Mouse (Mus musculus) left cerebral cortex, postnatal 10 days (tissue): Measurements from ENCODE around the gene Nlgn3. TPM values are rescaled to one million over a fixed set of nuclear protein-coding genes. Genes with fewer than 3 reads are reported as not detected.
"Not testable (repeated sequence)": the region's sequence is repeated elsewhere in the genome, so short reads cannot be mapped to it uniquely, and the experiment has no call there.

Experiments used
- DNase-seq, 2 experiments: peaks; one replicate each; pipeline ENCODE4 v3.0.0; 2021 to 2022; ENCODE audit warnings: low spot score in 2 of 2, mixed read lengths in 1 of 2; ENCODE audit errors: extremely low spot score in 1 of 2
- intact Hi-C: fragments of 180-260 bp; cut with DNase I; formaldehyde crosslinking; loops from one replicate; pipeline ENCODE4 v1.15.1; 2025
- total RNA-seq, 2 experiments: library from RNA; stranded (reverse); gene quantifications; 2 replicates each; pipeline ENCODE4 v1.2.3; 2021

Gene Nlgn3
- total RNA-seq, 2 experiments from 2014 or later = 226 to 229 TPM

DNA sequence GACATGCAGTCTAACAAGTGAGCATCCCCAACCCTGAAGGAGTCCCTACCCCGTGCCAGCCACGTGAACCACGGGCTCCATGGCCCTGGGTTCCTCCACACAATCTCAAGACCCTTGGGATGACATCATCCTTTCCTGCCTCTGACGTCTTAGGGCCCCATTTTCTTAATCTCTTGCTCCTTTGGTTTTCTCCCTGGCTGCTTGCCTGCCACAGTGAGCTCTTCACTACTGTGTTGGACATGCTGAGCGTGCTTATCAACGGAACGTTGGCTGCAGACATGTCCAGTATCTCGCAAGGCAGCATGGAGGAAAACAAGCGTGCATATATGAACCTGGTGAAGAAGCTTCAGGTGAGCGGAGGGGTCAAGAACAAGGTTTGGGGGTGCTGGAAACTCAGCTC, 8.9 kb upstream of the Nlgn3 start:
- intact Hi-C loops = no loop called here
- no peak for DNase-seq

DNA sequence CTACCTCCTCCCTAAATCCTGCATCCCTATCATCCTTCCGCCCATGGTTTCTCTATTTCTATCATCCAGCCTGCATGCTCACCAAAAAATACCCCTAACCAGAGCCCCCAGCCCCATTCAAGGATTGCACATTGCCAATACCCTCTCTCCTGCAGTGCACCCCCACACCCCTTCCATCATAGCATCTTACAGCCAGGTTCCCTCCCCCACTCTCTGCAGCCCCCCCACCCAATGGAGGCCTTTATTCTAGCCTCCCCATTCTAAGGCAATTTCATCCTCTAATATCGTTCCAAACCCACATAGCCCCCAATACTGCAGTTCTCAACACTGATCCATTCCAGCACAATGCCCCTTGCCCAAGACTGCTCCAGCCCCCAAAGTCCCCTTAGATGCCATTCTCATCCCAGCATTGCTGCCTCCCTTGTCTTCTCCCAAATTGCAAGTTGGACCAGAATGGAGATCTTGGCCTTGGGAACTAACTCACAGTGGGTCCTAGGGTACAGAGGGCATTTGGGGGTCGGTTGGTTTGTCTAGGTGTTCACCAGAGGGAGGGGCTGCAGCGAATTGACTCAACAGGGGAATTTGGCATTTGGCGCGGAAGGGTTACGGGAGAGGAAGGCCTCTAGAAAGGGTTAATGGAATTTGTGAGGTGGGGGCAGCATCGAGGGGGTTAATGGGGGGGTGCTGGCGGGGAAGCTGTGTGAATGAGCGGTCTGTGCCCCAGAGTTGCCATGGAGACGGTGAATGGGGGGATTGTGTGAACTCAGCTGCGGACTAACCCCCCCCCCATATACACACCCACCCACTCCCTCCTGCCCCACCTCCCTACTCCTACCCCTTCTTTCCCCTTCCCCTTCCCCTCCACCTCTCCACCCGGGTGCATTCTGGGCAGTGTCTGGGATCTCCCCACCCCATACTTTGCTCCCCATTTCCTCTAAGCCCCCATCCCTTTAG, 782 bp downstream of the Nlgn3 start:
- DNase-seq = peak in 1 of 2 experiments; percentile 59
- intact Hi-C loops = loop anchor here (2.0 kb wide), 1 partner anchor 31 kb away; no protein-coding TSS in a partner anchor

DNA sequence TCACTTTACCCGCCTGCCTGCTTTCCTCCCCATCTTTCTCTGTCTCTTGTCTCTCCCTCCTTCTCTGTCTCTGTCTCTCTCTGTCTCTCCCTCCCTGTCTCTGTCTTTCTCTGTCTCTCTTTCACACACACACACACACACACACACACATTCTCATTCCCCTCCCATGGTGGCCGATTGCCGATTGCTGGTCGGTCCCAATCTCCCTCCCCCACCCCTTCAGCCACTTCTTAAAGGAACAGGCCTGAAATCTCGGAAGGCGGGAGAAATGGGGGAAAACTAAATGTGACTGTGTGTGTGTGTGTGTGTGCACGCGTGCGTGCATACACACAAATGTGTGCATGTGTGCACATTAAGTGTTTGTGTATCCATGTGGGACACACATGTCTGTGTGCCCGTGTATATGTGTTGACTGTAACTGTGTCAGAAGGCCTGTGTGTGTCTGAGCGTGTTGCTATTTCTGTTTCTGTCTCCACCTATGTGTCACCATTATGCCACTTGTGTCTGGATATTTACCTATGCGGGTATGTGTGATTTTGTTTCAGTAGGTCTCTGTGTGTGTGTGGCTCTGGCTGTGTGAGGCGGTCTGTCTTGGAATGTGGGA, 1.6 kb downstream of the Nlgn3 start:
- no peak for DNase-seq
- intact Hi-C loops = loop anchor here (2.0 kb wide), 1 partner anchor 30 kb away; no protein-coding TSS in a partner anchor

DNA sequence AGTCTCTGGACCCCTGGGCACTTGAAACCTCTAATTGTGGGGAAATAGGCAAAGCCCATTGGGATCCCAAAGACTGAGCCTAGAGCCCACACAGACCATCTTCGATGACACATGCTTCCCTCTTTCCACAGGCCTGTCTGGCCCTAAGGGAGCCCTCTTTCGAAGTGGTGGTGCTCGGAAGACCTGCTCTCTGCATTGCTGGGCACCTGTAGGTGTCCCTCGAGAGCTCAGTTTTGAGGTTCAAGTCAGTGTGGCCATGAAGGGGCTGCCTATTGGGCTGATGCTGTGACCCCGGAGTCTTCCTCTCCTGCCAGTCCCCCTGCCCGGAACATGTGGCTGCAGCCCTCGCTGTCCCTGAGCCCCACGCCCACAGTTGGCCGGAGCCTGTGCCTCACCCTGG, 2.7 kb downstream of the Nlgn3 start:
- intact Hi-C loops = loop anchor here (2.0 kb wide), 1 partner anchor 29 kb away; no protein-coding TSS in a partner anchor
- DNase-seq = no peak

DNA sequence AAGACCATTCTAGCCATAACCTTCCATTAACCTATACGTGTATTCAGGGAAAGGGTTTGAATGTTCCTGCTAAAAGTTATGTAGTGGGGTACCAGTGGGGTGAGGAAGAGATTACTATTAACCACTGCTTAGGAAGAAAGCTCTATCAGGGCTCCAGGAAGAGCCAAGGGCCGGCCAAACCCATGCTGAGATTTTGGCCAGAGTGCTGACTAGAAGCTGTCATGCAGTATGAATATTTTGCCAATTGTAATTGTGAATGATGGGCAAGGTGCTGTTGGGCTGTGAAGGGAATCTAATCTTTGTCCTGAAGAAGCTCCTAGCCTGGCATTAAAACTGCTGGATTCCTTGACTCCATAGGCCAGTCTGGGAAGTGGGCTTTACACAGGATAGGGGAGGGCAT, 5.7 kb downstream of the Nlgn3 start:
- no peak for DNase-seq
- intact Hi-C loops = no loop called here

DNA sequence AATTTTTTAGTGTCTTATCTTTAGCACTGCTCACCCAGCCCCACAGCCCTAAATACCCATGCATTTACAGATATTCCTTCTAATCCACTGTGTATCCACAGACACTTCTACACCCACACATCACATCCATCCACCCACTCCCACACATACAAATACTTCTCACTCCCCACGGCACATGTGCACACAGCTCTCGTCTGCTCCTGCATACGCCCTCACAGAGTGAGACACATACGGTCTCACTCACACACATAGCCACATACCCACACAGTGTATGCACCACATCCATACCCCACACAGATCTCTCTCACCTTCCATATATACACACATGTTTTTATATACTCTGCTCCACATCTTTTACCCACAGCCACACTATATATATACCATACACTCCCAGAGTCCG, 10.3 kb downstream of the Nlgn3 start:
- intact Hi-C loops = no loop called here
- no peak for DNase-seq

DNA sequence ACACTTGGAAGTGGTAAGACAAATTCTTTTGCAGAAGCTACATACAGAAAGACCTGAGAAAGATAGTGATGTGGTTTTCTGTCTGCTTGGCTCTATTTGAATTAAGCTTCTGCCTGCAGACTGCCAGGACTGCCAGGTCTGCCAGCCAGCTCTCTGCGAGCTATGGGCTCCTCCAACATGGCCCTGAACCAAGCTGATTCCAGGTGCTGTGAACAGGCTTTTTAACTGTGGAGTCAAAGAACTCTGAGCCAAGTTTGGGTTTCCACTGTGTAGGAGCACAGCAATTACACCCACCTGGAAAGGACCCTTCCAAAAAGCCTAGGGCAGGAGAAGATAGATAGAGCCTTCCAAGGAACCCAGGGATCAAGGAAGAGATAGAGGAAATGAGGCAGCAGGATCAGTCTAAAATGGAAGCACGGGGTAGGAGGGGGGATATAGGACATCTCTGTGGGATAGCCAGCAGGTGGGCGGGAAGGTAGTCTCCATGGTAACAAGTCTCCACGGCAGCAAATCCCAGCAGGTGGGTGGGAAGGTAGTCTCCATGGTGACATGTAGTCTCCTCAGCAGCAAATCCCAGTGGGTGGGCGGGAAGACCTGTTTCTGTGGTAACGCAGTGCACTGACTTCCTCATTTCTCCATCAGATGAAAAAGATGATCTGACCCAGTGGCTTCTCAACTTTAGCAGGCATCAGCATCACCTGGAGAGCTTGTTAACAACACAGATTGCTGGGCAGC, 14.8 kb downstream of the Nlgn3 start:
- intact Hi-C loops = no loop called here
- DNase-seq = peak; percentile 68 to 69

DNA sequence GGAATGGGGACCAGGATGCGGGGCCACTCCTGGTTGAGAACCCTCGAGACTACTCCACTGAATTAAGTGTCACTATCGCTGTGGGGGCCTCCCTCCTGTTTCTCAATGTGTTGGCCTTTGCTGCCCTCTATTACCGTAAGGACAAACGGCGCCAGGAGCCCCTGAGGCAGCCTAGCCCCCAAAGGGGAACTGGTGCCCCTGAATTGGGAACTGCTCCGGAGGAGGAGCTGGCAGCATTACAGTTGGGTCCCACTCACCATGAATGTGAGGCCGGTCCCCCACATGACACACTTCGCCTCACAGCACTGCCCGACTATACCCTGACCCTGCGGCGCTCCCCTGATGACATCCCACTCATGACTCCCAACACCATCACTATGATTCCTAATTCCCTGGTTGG, 20.8 kb downstream of the Nlgn3 start:
- DNase-seq = no peak
- intact Hi-C loops = no loop called here

DNA sequence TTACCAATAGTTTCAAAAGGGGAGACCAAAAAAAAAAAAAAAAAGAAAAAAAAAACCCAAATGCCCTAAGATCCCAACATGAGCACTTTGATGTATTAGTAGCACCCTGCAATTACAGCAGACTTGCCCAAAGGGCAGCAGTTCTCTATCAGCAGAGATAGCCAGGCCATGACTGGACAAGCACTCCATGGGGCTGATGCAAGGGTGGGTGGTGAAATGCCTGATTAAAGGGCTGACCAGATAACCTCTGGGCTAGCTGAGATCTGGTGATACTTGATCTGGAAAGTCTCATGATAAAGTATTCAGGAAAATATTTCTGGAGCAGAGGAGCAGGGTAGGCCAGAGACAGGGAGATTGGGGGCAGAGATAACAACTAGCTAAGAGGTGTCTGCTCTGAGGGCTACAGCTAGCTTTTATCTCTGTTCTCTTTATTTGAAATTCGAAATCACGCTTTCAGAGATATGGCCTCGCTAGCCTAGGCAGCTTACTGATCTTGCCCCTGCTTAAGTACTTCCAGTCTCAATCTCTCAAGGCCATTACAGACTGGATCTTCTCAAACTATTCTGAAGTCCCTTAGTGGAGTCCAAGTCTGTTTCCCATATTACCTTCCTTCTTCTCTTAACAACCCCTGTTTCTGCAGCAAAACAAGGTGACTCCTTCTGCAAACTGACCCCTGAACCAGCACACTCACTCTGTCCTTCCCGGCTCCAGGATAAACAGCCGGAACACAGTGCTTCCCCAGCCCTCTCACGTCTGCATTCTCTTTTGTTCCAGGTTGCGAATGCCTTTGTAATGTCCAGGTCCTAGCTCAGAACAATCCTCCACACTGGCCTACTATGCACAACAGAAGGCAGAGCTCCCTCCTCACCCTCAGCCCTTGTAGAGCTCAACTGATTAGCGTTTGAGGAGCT, 27.3 kb downstream of the Nlgn3 start:
- no peak for DNase-seq
- intact Hi-C loops = no loop called here

DNA sequence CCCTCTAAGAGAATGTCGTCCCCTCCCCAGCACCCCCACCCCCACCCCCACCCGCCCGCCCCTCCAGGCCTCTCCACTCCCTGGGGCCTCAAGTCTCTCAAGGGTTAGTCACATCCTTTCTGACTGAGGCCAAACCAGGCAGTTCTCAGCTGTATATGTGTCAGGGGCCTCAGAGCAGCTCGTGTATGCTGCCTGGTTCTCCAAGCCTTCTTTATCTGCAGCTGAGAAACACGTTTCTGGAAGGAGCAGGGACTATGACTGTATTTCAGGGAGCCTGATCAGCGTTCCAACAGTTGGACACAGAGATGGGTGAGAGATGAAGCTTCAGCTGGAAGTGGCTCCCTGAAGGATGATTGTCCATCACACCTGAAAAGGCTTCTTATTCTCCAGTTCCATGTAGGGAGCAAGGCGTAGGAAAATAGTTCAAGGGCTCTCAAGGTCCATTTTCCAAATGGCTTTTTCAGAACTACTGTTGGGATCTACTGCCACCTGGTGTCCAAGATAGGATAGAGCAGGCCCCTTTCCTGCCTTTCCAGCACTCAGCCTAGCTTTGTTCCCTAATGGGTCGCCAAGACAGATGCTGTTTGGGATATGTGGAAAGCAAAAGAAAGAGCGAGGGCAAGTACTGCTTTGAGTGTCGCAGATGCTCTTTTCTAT, 30.5 kb downstream of the Nlgn3 start:
- peak; percentile 53 to 55 for DNase-seq
- intact Hi-C loops = loop anchor here (2.0 kb wide), 2 partner anchors 29 to 199 kb away; no protein-coding TSS in a partner anchor

DNA sequence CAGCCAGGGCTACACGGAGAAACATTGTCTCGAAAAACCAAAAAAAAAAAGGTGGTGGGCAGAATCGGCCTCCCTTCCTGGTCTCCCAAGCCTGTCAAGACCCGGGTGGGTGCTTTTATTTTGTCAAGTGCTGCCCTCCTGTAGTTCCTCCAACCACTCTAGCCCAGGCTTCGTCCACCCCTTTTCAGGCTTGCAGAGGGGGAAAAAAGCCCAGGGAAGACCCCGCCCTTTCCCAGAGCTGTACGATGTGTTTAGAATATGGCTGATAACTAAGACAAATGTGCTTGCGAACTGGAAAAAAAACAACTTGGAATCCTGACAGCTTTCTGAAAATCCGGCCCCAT, 33.0 kb downstream of the Nlgn3 start:
- intact Hi-C loops = loop anchor here (2.0 kb wide), 1 partner anchor 87 kb away; no protein-coding TSS in a partner anchor

DNA sequence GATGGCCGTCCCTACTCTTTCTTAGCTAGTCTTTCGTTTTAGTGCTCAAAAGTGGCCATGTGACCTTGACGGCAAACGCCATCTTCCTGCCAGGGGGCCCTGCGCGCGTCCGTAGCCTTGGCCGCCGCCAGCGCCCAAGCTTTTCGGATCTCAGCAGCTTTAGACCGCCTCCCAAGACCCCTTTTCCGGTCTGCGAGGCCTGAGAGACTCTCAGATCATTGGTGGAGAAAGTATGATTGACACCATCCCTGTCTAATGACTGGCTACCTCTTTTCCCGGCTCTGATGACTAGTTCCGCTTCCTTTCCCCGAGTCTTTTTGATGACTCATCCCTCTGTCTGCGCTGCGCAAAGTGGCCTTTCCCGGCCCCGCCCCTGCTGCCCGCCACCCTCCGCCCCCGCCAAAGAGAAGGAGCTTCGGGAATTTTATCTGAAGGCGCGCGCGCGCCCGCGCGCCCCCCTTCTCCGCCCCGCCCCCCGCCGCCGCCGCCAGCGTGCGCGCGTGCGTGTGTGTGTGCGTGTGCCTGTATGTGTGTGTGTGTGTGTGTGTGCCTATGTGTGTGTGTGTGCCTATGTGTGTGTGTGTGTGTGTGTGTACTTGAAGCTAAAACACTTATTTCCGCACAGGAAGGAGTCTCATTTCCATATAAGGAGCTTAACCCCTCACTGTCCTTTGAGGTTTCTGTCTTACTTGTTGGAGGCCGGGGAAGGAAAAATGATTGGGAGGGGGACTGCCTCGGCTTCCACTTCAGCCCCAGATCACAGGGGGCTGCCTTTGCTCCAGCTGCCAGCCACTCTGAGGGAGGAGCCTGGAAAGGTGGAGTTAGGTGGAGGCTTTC, 33.6 kb downstream of the Nlgn3 start:
- DNase-seq = peak; percentile 90 to 91
- intact Hi-C loops = loop anchor here (2.0 kb wide), 1 partner anchor 86 kb away; no protein-coding TSS in a partner anchor

More for the DNA sequence above, 33.0 kb downstream of the Nlgn3 start:
- DNase-seq = no peak

DNA sequence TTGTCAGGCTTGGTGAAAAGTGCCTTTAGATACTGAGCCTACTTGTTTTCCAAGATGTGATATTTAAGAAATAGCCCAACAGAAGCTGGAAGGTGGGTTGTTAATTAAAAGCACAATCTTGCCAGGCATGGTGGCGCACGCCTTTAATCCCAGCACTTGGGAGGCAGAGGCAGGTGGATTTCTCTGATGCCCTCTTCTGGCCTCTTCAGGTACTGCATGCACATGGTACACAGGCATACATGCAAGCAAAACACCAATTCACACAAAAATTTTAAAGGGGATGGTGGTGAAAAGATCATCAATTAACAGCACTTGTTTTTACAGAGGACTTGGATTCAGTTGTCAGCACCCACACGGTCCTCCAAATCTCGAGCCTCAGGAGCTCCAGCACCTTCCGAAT, 35.6 kb downstream of the Nlgn3 start:
- no peak for DNase-seq
- intact Hi-C loops = no loop called here

DNA sequence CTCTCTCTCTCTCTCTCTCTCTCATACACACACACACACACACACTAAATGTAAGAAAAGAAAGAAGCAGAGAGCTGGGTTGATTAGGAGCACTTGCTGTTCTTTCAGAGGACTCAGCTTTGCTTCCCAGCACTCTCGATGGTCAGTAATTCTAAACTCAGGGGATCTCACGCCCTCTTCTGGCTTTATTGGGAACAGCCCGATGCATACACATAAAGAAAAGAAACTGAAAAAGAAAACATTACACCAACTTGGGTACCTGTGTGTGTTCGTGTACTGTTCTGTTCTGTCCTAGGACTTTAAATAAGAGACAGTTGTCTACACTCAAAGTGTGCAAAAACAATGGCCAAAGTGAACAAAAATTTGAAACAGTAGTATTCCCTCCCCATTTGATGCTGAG, 39.7 kb downstream of the Nlgn3 start:
- intact Hi-C loops = no loop called here
- DNase-seq = no peak

DNA sequence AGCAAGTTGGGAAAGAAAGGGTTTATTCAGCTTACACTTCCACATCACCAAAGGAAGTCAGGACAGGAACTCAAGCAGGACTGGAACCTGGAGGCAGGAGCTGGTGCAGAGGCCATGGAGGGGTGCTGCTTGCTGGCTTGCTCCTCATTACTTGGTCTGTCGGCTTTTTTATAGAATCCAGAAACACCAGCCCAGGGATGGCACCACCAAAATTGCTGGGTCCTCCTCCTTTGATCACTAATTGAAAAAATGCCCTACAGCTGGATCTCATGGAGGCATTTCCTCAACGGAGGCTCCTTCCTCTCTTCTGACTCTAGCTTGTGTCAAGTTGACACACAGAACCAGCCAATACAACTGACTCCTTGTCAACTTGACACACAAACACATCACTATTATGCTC, 43.9 kb downstream of the Nlgn3 start:
- intact Hi-C loops = not testable (repeated sequence)

DNA sequence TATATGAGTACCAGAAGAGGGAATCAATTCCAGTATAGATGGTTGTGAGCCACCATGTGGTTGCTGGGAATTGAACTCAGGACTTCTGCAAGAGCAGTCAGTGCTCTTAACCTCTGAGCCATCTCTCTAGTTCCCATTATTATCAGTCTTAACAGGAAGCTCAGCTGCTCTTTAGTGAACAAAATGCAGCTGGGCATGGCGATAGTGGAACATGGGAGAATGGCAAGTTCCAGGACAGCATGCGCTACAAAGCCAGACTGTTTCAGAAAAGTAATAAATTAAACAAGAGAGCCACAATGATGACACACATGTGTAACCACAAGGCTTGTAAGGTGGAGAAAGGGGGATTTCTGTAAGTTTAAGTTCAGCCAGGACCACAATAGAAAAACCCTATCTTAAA, 46.5 kb downstream of the Nlgn3 start:
- DNase-seq = no peak
- intact Hi-C loops = no loop called here

More for the DNA sequence above, 43.9 kb downstream of the Nlgn3 start:
- not testable (repeated sequence) for DNase-seq

DNA sequence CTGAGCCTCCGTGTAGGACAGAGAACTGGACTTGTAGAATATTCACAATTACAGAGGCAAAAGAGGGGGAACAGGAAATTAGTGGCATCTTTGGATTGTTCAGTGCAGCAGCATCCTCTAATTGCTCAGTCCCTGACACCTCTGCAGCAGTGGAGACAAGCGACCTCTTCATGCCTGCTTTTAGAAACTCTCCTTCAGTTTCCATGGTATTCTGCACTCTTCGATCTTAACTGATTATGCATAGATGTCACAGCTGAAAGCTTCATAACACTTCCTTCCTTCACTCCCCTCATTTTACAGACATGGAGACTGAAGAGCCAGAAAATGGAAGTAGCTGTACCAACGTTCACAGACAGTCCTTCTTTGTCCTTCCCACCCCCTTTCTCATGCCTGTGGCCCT, 47.5 kb downstream of the Nlgn3 start:
- DNase-seq = no peak

More for the DNA sequence above, 47.5 kb downstream of the Nlgn3 start:
- intact Hi-C loops = no loop called here
